Mouse (Mus musculus): Measurements from ENCODE around the gene 4930455H04Rik. TPM values are rescaled to one million over a fixed set of nuclear protein-coding genes. Genes with fewer than 3 reads are reported as not detected.

4930455H04Rik gene
- polyA plus RNA-seq, 1 experiment, result not detected

DNA sequence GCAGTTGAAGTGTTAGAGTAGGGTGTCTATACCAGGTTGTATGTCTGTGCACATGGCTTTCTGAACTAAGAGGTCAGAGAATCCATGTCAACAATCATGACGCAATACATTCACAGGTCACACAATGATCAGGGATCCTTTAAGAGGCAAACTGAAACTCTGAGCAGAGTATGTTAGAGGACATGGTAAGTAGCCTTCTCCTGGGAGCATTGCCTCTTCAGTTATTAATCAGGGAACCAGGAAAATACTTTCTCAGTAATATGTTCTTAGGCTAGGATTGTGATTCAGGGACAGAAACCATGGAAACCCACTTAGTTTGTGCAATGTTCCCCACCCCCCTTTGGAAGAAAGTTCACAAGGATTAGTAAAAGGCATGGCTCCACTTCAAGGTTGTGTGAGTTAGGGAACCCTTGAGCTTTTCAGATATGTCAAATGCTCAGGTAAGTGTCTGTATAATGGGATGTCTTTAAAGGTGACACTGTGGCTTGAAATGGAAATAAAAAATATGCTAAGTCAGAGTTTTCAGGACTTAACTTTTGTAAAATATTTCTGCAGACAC lies 26.4 kb upstream of the 4930455H04Rik start:
- no peak for TF ChIP-seq POLR2A (IDR thresholded peaks at IDR 0.05; ENCODE audit: borderline replicate concordance, insufficient read depth, low read length)
- TF ChIP-seq CTCF (IDR thresholded peaks at IDR 0.05; ENCODE audit: borderline replicate concordance, insufficient read depth, low read depth, low read length), result no peak
- no peak overlapping the region for H3K27ac ChIP-seq (ENCODE audit: insufficient read depth, low read length)
- H3K4me1 ChIP-seq (ENCODE audit: control insufficient read depth, insufficient read depth, low read length), result no peaks in the 10 kb centered on the region
- WGBS, result 89% methylated on average over 1 of the region's 1 CpGs
- DNase-seq, result no peak
- H3K4me3 ChIP-seq (replicated peaks; ENCODE audit: insufficient read depth, low read depth, low read length), result no peak overlapping the region
- H3K27me3 ChIP-seq (ENCODE audit: control insufficient read depth, insufficient read depth, low read length), result no peaks in the 10 kb centered on the region; the same call in 1 of the 2 replicates

DNA sequence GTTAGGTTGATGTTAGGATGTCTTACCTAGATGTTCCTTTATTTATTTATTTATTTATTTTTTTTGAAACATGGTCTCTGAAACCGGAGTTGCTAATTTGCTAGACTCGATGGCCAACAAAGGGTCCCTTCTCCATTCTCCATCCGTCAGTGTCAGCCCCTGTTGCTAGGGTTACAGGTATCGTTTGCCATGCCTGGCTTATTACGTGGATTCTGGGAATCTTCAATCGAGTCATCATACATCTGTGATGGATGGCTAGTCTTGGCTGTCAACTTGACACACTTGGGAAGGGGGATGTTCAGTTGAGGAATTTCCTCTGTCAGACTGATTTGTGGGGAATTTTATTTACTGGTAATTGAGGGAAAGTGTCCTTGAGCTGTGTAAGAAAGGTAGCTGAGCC lies 25.3 kb upstream of the 4930455H04Rik start:
- TF ChIP-seq POLR2A (IDR thresholded peaks at IDR 0.05; ENCODE audit: borderline replicate concordance, insufficient read depth, low read length), result no peak
- TF ChIP-seq CTCF (IDR thresholded peaks at IDR 0.05; ENCODE audit: borderline replicate concordance, insufficient read depth, low read depth, low read length), result no peak
- DNase-seq, result no peak
- Histone ChIP-seq H3K27me3 (ENCODE audit: control insufficient read depth, insufficient read depth, low read length) (no peaks in the 10 kb centered on the region; the same call in 1 of the 2 replicates), H3K4me3 (replicated peaks; ENCODE audit: insufficient read depth, low read depth, low read length) (no peak overlapping the region), H3K27ac (ENCODE audit: insufficient read depth, low read length) (no peak overlapping the region), H3K4me1 (ENCODE audit: control insufficient read depth, insufficient read depth, low read length) (no peaks in the 10 kb centered on the region)
- WGBS, result 41% methylated on average over 6 of the region's 6 CpGs

DNA sequence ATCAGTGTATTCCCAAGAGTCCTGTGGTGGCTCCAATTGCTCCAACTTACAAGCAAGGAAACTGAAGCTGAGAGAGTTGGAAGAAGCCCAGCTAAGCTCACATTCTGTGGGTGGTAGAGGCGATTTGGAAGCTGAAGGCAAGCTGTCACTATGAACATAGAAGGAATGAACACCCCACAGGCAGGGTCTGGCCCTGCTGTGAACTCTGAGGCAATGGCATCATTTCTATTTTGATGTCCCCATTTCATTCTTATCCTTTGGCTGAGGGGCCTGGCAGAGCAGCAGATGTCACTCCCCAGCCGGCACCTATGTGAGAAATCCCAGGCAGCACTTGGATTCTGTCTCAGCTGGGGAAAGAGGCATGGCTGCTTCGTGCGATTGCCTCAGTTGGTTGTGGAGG lies 24.6 kb upstream of the 4930455H04Rik start:
- DNase-seq, result no peak
- TF ChIP-seq POLR2A (IDR thresholded peaks at IDR 0.05; ENCODE audit: borderline replicate concordance, insufficient read depth, low read length), result no peak
- no peak for TF ChIP-seq CTCF (IDR thresholded peaks at IDR 0.05; ENCODE audit: borderline replicate concordance, insufficient read depth, low read depth, low read length)
- Histone ChIP-seq H3K27ac (ENCODE audit: insufficient read depth, low read length) (no peak overlapping the region), H3K4me3 (replicated peaks; ENCODE audit: insufficient read depth, low read depth, low read length) (no peak overlapping the region), H3K4me1 (ENCODE audit: control insufficient read depth, insufficient read depth, low read length) (no peaks in the 10 kb centered on the region), H3K27me3 (ENCODE audit: control insufficient read depth, insufficient read depth, low read length) (no peaks in the 10 kb centered on the region; the same call in 1 of the 2 replicates)
- 9% methylated on average over 4 of the region's 4 CpGs for WGBS

DNA sequence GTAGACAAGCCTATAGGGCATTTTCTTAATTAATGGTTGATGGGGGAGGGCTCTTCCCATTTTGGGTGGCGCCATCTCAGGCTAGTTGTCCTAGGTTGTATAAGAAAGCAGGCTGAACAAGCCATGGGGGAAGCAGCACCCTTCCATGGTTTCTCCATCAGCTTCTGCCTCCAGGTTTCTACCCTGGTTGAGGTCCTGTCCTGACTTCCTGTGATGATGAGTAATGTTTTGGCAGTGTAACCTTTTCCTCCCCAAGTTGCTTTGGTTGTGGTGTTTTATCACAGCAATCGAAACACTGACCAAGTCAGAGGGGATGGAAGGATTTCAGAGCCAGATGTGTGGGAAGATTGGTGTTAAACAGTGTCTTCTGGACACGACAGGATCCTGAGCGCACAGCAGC lies 21.6 kb upstream of the 4930455H04Rik start:
- DNase-seq, result no peak
- 91% methylated on average over 4 of the region's 4 CpGs for WGBS
- no peak overlapping the region for H3K4me3 ChIP-seq (replicated peaks; ENCODE audit: insufficient read depth, low read depth, low read length)
- no peak overlapping the region for H3K27ac ChIP-seq (ENCODE audit: insufficient read depth, low read length)
- H3K27me3 ChIP-seq (ENCODE audit: control insufficient read depth, insufficient read depth, low read length), result no peaks in the 10 kb centered on the region; the same call in 1 of the 2 replicates
- TF ChIP-seq CTCF (IDR thresholded peaks at IDR 0.05; ENCODE audit: borderline replicate concordance, insufficient read depth, low read depth, low read length) (no peak), POLR2A (IDR thresholded peaks at IDR 0.05; ENCODE audit: borderline replicate concordance, insufficient read depth, low read length) (no peak)
- no peaks in the 10 kb centered on the region for H3K4me1 ChIP-seq (ENCODE audit: control insufficient read depth, insufficient read depth, low read length)

DNA sequence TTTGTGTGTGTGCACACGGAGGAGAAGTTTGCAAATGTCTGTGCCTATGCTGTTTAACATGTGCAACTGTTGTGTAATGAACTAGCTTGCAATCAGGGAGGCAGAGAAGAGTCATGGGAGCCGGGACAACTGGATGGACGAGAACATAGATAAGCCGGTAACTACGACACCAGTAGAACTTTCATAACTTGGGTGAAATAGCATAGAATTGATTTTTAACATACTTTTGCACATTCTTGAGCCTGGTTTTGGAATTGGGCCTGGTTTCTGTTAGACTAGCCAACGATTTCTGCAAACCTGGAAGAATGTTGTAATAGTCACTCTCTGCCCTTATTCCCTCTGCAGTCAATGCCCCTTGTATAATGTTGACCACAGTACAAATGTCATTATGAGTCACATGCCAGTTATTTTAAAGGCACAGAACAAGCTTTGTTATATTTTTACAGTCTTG lies 17.4 kb upstream of the 4930455H04Rik start:
- Histone ChIP-seq H3K4me3 (replicated peaks; ENCODE audit: insufficient read depth, low read depth, low read length) (no peak overlapping the region), H3K4me1 (ENCODE audit: control insufficient read depth, insufficient read depth, low read length) (no peaks in the 10 kb centered on the region), H3K27me3 (ENCODE audit: control insufficient read depth, insufficient read depth, low read length) (no peaks in the 10 kb centered on the region), H3K27ac (ENCODE audit: insufficient read depth, low read length) (no peak overlapping the region)
- no peak for DNase-seq
- WGBS, result 89% methylated on average over 6 of the region's 6 CpGs
- TF ChIP-seq CTCF (IDR thresholded peaks at IDR 0.05; ENCODE audit: borderline replicate concordance, insufficient read depth, low read depth, low read length) (no peak), POLR2A (IDR thresholded peaks at IDR 0.05; ENCODE audit: borderline replicate concordance, insufficient read depth, low read length) (no peak)

DNA sequence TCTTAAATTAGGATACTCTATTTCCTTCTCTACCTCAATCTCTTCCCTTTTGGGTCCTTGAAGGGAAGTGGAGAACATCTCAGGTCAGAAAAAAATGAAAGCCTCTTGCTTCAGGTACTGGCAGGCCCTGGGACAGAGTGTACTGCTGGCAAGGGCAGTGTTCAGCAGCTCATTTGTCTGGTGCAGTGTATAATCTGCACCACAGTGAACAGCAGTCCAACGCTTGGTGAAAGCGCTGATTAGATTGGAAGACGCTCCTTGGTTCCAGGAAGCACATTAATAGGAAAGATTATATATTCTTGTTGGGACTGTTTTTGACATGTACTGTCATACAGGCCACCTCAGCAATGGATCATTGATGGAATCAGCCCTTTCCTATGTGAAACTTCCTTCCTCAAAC lies 16.6 kb upstream of the 4930455H04Rik start:
- 92% methylated on average over 3 of the region's 3 CpGs for WGBS
- TF ChIP-seq POLR2A (IDR thresholded peaks at IDR 0.05; ENCODE audit: borderline replicate concordance, insufficient read depth, low read length), result no peak
- no peak for TF ChIP-seq CTCF (IDR thresholded peaks at IDR 0.05; ENCODE audit: borderline replicate concordance, insufficient read depth, low read depth, low read length)

DNA sequence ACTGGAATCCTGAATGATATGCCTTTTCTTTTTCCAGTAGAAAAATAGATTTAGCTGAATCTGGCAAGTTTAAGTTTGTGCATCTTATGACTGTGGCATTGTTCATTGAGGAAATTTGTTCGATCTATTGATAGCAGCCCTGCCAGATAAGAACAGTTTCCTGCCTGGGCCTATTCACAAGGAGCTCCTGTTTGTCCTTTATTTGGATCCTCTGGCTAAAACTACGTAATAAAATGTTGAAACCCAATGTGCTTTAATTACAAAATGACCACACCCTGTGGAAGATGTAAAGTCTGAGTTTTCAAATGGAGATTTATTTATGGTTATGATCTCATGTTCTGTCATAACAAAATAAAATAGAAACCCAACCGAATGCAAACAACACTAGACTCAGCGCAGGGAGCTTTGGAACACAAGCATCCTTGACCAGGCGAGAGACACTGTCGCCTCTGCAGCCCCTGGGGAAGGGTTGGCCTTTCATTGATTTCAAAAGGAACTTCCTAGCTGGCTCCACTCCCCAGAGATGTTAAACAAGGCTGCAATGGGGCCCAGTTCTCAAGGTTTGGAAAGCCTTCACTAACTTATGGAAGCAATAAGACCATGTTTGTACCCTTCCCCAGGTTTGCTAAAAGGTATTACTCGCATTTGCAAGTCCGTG lies 15.7 kb upstream of the 4930455H04Rik start:
- H3K27me3 ChIP-seq (ENCODE audit: control insufficient read depth, insufficient read depth, low read length), result no peaks in the 10 kb centered on the region
- no peak overlapping the region for H3K4me3 ChIP-seq (replicated peaks; ENCODE audit: insufficient read depth, low read depth, low read length)
- no peak for TF ChIP-seq CTCF (IDR thresholded peaks at IDR 0.05; ENCODE audit: borderline replicate concordance, insufficient read depth, low read depth, low read length)
- TF ChIP-seq POLR2A (IDR thresholded peaks at IDR 0.05; ENCODE audit: borderline replicate concordance, insufficient read depth, low read length), result no peak
- H3K4me1 ChIP-seq (ENCODE audit: control insufficient read depth, insufficient read depth, low read length), result no peaks in the 10 kb centered on the region
- WGBS, result 92% methylated on average over 8 of the region's 8 CpGs
- no peak overlapping the region for H3K27ac ChIP-seq (ENCODE audit: insufficient read depth, low read length)
- no peak for DNase-seq

More for the DNA sequence above, 16.6 kb upstream of the 4930455H04Rik start:
- no peak overlapping the region for H3K27ac ChIP-seq (ENCODE audit: insufficient read depth, low read length)
- H3K27me3 ChIP-seq (ENCODE audit: control insufficient read depth, insufficient read depth, low read length), result no peaks in the 10 kb centered on the region
- H3K4me3 ChIP-seq (replicated peaks; ENCODE audit: insufficient read depth, low read depth, low read length), result no peak overlapping the region
- no peaks in the 10 kb centered on the region for H3K4me1 ChIP-seq (ENCODE audit: control insufficient read depth, insufficient read depth, low read length)
- no peak for DNase-seq

DNA sequence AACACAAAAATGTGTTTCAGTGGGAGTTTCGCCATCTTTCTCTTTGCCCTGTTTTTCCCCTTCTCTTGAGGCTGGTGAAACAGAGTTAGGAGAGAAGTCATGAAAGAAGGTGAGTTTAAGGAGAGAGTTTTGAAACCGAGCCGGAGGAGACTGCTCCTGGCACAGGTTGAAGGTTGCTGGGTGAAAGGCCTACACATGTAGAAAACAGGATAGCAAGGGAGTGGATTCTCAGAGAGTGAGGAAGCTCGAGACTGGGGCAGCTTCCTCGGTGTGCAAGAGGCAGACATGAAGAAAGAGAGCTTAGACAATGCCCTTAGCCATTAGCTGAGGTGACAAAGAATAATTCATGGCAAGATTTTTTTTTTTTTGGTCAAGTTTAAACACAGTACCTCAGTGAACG lies 14.7 kb upstream of the 4930455H04Rik start:
- no peak overlapping the region for H3K27ac ChIP-seq (ENCODE audit: insufficient read depth, low read length)
- 93% methylated on average over 6 of the region's 6 CpGs for WGBS
- DNase-seq, result no peak
- H3K4me3 ChIP-seq (replicated peaks; ENCODE audit: insufficient read depth, low read depth, low read length), result no peak overlapping the region
- TF ChIP-seq CTCF (IDR thresholded peaks at IDR 0.05; ENCODE audit: borderline replicate concordance, insufficient read depth, low read depth, low read length) (no peak), POLR2A (IDR thresholded peaks at IDR 0.05; ENCODE audit: borderline replicate concordance, insufficient read depth, low read length) (no peak)
- no peaks in the 10 kb centered on the region for H3K27me3 ChIP-seq (ENCODE audit: control insufficient read depth, insufficient read depth, low read length)
- no peaks in the 10 kb centered on the region for H3K4me1 ChIP-seq (ENCODE audit: control insufficient read depth, insufficient read depth, low read length)

Data from cerebellum, adult 2 months (tissue).